Mouse (Mus musculus) limb, embryonic 14.5 days (tissue): ENCODE data around the gene Rpa2. TPM values are rescaled to one million over a fixed set of nuclear protein-coding genes. Genes with fewer than 3 reads are reported as not detected.
"Not testable (repeated sequence)": the region's sequence is repeated elsewhere in the genome, so short reads cannot be mapped to it uniquely, and the experiment has no call there.

ENCODE experiments used
- ATAC-seq: fragments of 200-750 bp; cut with Nextera tagmentation; 2 replicates; pipeline ENCODE4 v1.8.0; 2017; ENCODE audit warnings: low read depth, moderate number of reproducible peaks, moderate TSS enrichment; ENCODE audit not compliant: low FRiP score
- DNase-seq: peaks from one replicate; pipeline ENCODE4 v3.0.0-alpha.2; 2015; ENCODE audit warnings: low spot score
- H3K27ac ChIP-seq: fragments of 300-500 bp; sonication (generic); replicated peaks from 2 replicates; pipeline ENCODE4 v1.5.1; 2014; ENCODE audit warnings: low read depth, mild to moderate bottlenecking, low read length, moderate library complexity, mixed read lengths
- H3K27me3 ChIP-seq: fragments of 300-500 bp; sonication (generic); 2 replicates; pipeline ENCODE4 v1.6.1; 2014; ENCODE audit warnings: low read length, mixed read lengths; ENCODE audit not compliant: control insufficient read depth, insufficient read depth
- H3K36me3 ChIP-seq: fragments of 300-500 bp; sonication (generic); 2 replicates; pipeline ENCODE4 v1.6.1; 2014; ENCODE audit warnings: mild to moderate bottlenecking, low read length, moderate library complexity, mixed read lengths; ENCODE audit not compliant: control insufficient read depth, insufficient read depth
- H3K4me1 ChIP-seq: fragments of 300-500 bp; sonication (generic); 2 replicates; pipeline ENCODE4 v1.6.1; 2014; ENCODE audit warnings: antibody characterized with exemption, low read length, mixed read lengths; ENCODE audit not compliant: control insufficient read depth, insufficient read depth
- H3K4me2 ChIP-seq: fragments of 300-500 bp; sonication (generic); replicated peaks from 2 replicates; pipeline ENCODE4 v1.6.1; 2014; ENCODE audit warnings: low read depth, mild to moderate bottlenecking, low read length, moderate library complexity; ENCODE audit not compliant: severe bottlenecking
- H3K4me3 ChIP-seq: fragments of 300-500 bp; sonication (generic); replicated peaks from 2 replicates; pipeline ENCODE4 v1.5.1; 2014; ENCODE audit warnings: low read length
- H3K9ac ChIP-seq: fragments of 300-500 bp; sonication (generic); 2 replicates; pipeline ENCODE4 v1.6.1; 2014; ENCODE audit warnings: mild to moderate bottlenecking, low read depth, low read length, moderate library complexity; ENCODE audit not compliant: severe bottlenecking
- H3K9me3 ChIP-seq: fragments of 300-500 bp; sonication (generic); 2 replicates; pipeline ENCODE4 v1.6.1; 2016; ENCODE audit warnings: low read length; ENCODE audit not compliant: control insufficient read depth
- POLR2A ChIP-seq: fragments of 200-500 bp; IDR thresholded peaks from 2 replicates; pipeline ENCODE4 v1.8.0; 2012; ENCODE audit warnings: inconsistent platforms, mild to moderate bottlenecking, moderate library complexity, borderline replicate concordance; ENCODE audit not compliant: insufficient read depth, insufficient read length; ENCODE audit errors: extremely low read depth
- WGBS: fragments of 180-500 bp; shearing (Covaris S2); extraction: QIAGEN DNeasy Blood & Tissue Kit; methylation state at CpG from one replicate; pipeline ENCODE4 v1.1.7; 2014; 5-methylcytosine and 5-hydroxymethylcytosine counted together
- polyA plus RNA-seq, 2 experiments: library from polyadenylated mRNA; depleted of rRNA in 1 of 2; stranded (reverse) in 1 of 2; unstranded in 1 of 2; fragments of >200 nt; fragmentation: Nextera tagmentation in 1 of 2; extraction: Ambion mirVana in 1 of 2; gene quantifications; 2 replicates each; pipeline versions ENCODE4 v1.2.1 to v1.2.3; 2012 to 2014

The Rpa2 gene
- polyA plus RNA-seq, 2 experiments: 76.4 to 104 TPM

- Histone ChIP-seq H3K9me3 (no peaks in the 10 kb centered on the region), H3K36me3 (no peaks in the 10 kb centered on the region), H3K4me2 (no peak overlapping the region), H3K4me1 (no peaks in the 10 kb centered on the region), H3K27ac (no peak overlapping the region), H3K27me3 (peaks cover 12% of the 10 kb centered on the region), H3K4me3 (no peak overlapping the region), H3K9ac (no peak overlapping the region)
- ATAC-seq (no peak), DNase-seq (no peak)
- WGBS: 66% methylated on average over 8 of the region's 8 CpGs
- TF ChIP-seq POLR2A: no peak
Measured at GRCm38 (mm10) chr4:132794760-132795159, 26.6 kb downstream of the Rpa2 start.

- peaks cover 12% of the 10 kb centered on the region for H3K27me3 ChIP-seq
- H3K4me1 ChIP-seq: no peaks in the 10 kb centered on the region
- 59% methylated on average over 7 of the region's 7 CpGs for WGBS
- DNase-seq (no peak), ATAC-seq (no peak)
- H3K9ac ChIP-seq: no peak overlapping the region
- no peak overlapping the region for H3K4me2 ChIP-seq
- H3K36me3 ChIP-seq: no peaks in the 10 kb centered on the region
- no peak for TF ChIP-seq POLR2A
- H3K4me3 ChIP-seq: no peak overlapping the region
- no peaks in the 10 kb centered on the region for H3K9me3 ChIP-seq
- H3K27ac ChIP-seq: no peak overlapping the region
Measured at GRCm38 (mm10) chr4:132795171-132795570, 27.0 kb downstream of the Rpa2 start.

GRCm38 (mm10) chr4:132796196-132796886, 28.2 kb downstream of the Rpa2 start, which contains the start of gene Themis2:
TSS of gene Themis2 (minus strand) at chr4:132796387.
- WGBS: 2% methylated on average over 21 of the region's 21 CpGs
- H3K27ac ChIP-seq: no peak within 1 kb of the TSS
- H3K36me3 ChIP-seq: no peaks in the 10 kb centered on the region
- H3K4me2 ChIP-seq: peak within 1 kb of the TSS; percentile 49
- H3K9ac ChIP-seq: peak within 1 kb of the TSS; percentile 5; the same call in 1 of the 2 replicates
- ATAC-seq: no peak
- H3K27me3 ChIP-seq: peaks cover 12% of the 10 kb centered on the region
- DNase-seq: peak; percentile 18
- TF ChIP-seq POLR2A: no peak
- no peaks in the 10 kb centered on the region for H3K9me3 ChIP-seq
- H3K4me3 ChIP-seq: peak within 1 kb of the TSS; percentile 29
- no peaks in the 10 kb centered on the region for H3K4me1 ChIP-seq

- Histone ChIP-seq H3K36me3 (no peaks in the 10 kb centered on the region), H3K4me3 (no peak overlapping the region), H3K4me2 (no peak overlapping the region), H3K27ac (no peak overlapping the region), H3K9me3 (no peaks in the 10 kb centered on the region), H3K9ac (no peak overlapping the region), H3K27me3 (peaks cover 12% of the 10 kb centered on the region), H3K4me1 (no peaks in the 10 kb centered on the region)
- TF ChIP-seq POLR2A: no peak
- no peak for ATAC-seq
- 79% methylated on average over 1 of the region's 1 CpGs for WGBS
- DNase-seq: no peak
Measured at GRCm38 (mm10) chr4:132797461-132797860, 29.3 kb downstream of the Rpa2 start.

GRCm38 (mm10) chr4:132798028-132798427, 29.9 kb downstream of the Rpa2 start:
- no peak for ATAC-seq
- Histone ChIP-seq H3K27ac (no peak overlapping the region), H3K4me1 (no peaks in the 10 kb centered on the region), H3K27me3 (peaks cover 12% of the 10 kb centered on the region), H3K9me3 (no peaks in the 10 kb centered on the region), H3K4me3 (no peak overlapping the region), H3K36me3 (no peaks in the 10 kb centered on the region), H3K4me2 (no peak overlapping the region), H3K9ac (no peak overlapping the region)
- WGBS: 71% methylated on average over 4 of the region's 4 CpGs
- no peak for TF ChIP-seq POLR2A
- no peak for DNase-seq

GRCm38 (mm10) chr4:132798666-132799065, 30.5 kb downstream of the Rpa2 start:
- not testable (repeated sequence) for H3K4me1 ChIP-seq, H3K27ac ChIP-seq, H3K4me3 ChIP-seq, H3K9ac ChIP-seq, DNase-seq, H3K9me3 ChIP-seq, H3K36me3 ChIP-seq, H3K4me2 ChIP-seq, ATAC-seq
- H3K27me3 ChIP-seq: peaks cover 12% of the 10 kb centered on the region
- WGBS: 83% methylated on average over 3 of the region's 3 CpGs
